ENCODE assay signal across 25 mouse cellular contexts in the genomic region with DNA sequence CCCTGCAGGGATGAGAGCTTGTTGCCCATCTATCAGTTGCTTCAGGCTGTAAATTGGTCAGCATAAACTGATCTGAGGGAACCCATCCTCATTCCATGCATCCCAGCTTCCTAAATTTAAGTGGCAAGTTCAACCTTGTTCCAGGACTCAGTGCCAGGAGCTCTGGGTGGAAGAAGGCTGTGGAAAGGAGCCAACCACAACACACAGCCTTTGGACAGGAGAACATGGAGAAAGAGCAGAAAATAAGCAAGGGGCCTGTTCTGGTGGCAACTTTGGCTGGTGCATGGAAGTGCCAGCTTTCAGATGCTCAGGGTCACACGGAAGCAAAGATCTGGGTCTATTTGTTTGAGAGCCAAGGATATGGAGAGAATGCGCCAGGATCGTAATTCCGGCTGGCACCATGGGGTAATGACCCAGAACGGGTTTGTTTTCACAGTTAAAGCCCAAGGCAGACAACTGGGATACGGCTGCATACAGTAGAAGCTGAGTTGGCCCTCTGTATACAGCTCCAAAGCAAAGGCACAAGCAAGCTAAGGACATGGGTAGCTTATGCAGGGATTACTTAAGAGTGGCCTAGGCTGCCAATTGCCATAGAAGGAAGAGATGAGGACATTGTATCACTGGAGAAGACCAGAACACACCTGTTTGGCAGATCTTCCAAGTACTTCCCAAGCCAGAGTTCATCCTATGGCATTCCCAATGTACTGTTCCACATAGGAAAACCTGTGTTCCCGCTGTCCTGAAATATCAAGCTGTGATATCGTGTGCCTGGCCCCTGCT.
DNase-seq lines count a peak whose midpoint lies in the region; ATAC-seq and TF ChIP-seq lines count a peak whose summit lies in the region.
"Had no signal": no experiment of that assay in that cellular context is flagged by ENCODE, and none has a peak within 500 bp of the region (broad histone marks: within the 10 kb centered on the region; RNA-seq: fewer than 3 reads in every experiment).

No protein-coding gene starts in this region.

- H3K27ac ChIP-seq in embryonic facial prominence, embryonic 14.5 days (replicated peaks; ENCODE audit: low read depth, low read length): no peak overlapping the region
- H3K27ac ChIP-seq in embryonic facial prominence, embryonic 10.5 days (replicated peaks): no peak overlapping the region
- H3K27ac ChIP-seq in kidney, embryonic 16.5 days (ENCODE audit: low read length): no peak overlapping the region
- no peak overlapping the region for H3K27ac ChIP-seq in midbrain, postnatal 0 days (ENCODE audit: low read depth, low read length)
- H3K27ac ChIP-seq in midbrain, embryonic 15.5 days: no peak overlapping the region
- H3K27ac ChIP-seq: heart, embryonic 13.5 days; limb, embryonic 12.5 days; liver, embryonic 15.5 days; midbrain, embryonic 12.5 days; stomach, embryonic 15.5 days had no signal

- H3K4me1 ChIP-seq in embryonic facial prominence, embryonic 14.5 days (ENCODE audit: control insufficient read depth, insufficient read depth, low read length): peaks cover 7% of the 10 kb centered on the region; the same call in 1 of the 2 replicates
- H3K4me1 ChIP-seq in embryonic facial prominence, embryonic 10.5 days: no peaks in the 10 kb centered on the region
- H3K4me1 ChIP-seq in kidney, embryonic 16.5 days (ENCODE audit: insufficient read depth, low read length): peaks cover 6% of the 10 kb centered on the region; the same call in 1 of the 2 replicates
- H3K4me1 ChIP-seq in midbrain, postnatal 0 days (ENCODE audit: insufficient read depth, low read length): no peaks in the 10 kb centered on the region
- no peaks in the 10 kb centered on the region for H3K4me1 ChIP-seq in midbrain, embryonic 15.5 days
- H3K4me1 ChIP-seq: heart, embryonic 13.5 days; limb, embryonic 12.5 days; liver, embryonic 15.5 days; midbrain, embryonic 12.5 days; stomach, embryonic 15.5 days had no signal

- DNase-seq in embryonic facial prominence, embryonic 14.5 days (ENCODE audit: low spot score): peak; percentile 29
- no peak for DNase-seq in embryonic facial prominence, embryonic 10.5 days (ENCODE audit: low spot score)
- peak; percentile 34 for DNase-seq in kidney, adult 18-20 months
- DNase-seq in midbrain, postnatal 0 days (ENCODE audit: low spot score): peak; percentile 17
- DNase-seq in ovary, postnatal 36 days (ENCODE audit: low spot score): no peak
- DNase-seq in urinary bladder, adult 18-20 months (ENCODE audit: low spot score in 2 of 2): no peak
- DNase-seq: adrenal gland, postnatal 14 days; cerebellum, adult 11-12 months; heart, postnatal 4 days; retina, postnatal 1 day; thymus, adult 18-20 months; thymus, postnatal 4 days had no signal

- H3K9ac ChIP-seq in embryonic facial prominence, embryonic 14.5 days (ENCODE audit: low read depth, low read length): no peak overlapping the region
- H3K9ac ChIP-seq in kidney, embryonic 16.5 days (replicated peaks; ENCODE audit: low read length): no peak overlapping the region
- no peak overlapping the region for H3K9ac ChIP-seq in midbrain, postnatal 0 days (replicated peaks; ENCODE audit: low read length, poor library complexity, severe bottlenecking)
- no peak overlapping the region for H3K9ac ChIP-seq in midbrain, embryonic 15.5 days
- H3K9ac ChIP-seq: heart, embryonic 13.5 days; limb, embryonic 12.5 days; liver, embryonic 15.5 days; midbrain, embryonic 12.5 days; stomach, embryonic 15.5 days had no signal

- TF ChIP-seq CTCF in midbrain, postnatal 0 days (IDR thresholded peaks at IDR 0.05): no peak

- H3K27me3 ChIP-seq in embryonic facial prominence, embryonic 14.5 days (replicated peaks; ENCODE audit: control insufficient read depth, insufficient read depth, low read length): no peaks in the 10 kb centered on the region
- no peaks in the 10 kb centered on the region; the same call in 1 of the 2 replicates for H3K27me3 ChIP-seq in embryonic facial prominence, embryonic 10.5 days (replicated peaks; ENCODE audit: low read depth, poor library complexity, severe bottlenecking)
- H3K27me3 ChIP-seq in kidney, embryonic 16.5 days (ENCODE audit: insufficient read depth, low read length): no peaks in the 10 kb centered on the region
- H3K27me3 ChIP-seq in midbrain, postnatal 0 days (ENCODE audit: insufficient read depth, low read length): no peaks in the 10 kb centered on the region
- no peaks in the 10 kb centered on the region for H3K27me3 ChIP-seq in midbrain, embryonic 15.5 days (replicated peaks)
- H3K27me3 ChIP-seq: heart, embryonic 13.5 days; liver, embryonic 15.5 days; stomach, embryonic 15.5 days had no signal

- WGBS in embryonic facial prominence, embryonic 14.5 days: 78% methylated on average over 8 of the region's 8 CpGs
- 91% methylated on average over 8 of the region's 8 CpGs for WGBS in embryonic facial prominence, embryonic 10.5 days
- WGBS in kidney, embryonic 16.5 days: 61% methylated on average over 8 of the region's 8 CpGs
- 82% methylated on average over 8 of the region's 8 CpGs for WGBS in midbrain, postnatal 0 days
- WGBS in midbrain, embryonic 15.5 days: 88% methylated on average over 8 of the region's 8 CpGs

- H3K4me2 ChIP-seq in embryonic facial prominence, embryonic 14.5 days (ENCODE audit: low read depth, low read length): no peak overlapping the region
- H3K4me2 ChIP-seq in kidney, embryonic 16.5 days (replicated peaks; ENCODE audit: low read depth, low read length): no peak overlapping the region
- H3K4me2 ChIP-seq in midbrain, postnatal 0 days (ENCODE audit: low read depth, low read length, poor library complexity, severe bottlenecking): no peak overlapping the region
- no peak overlapping the region for H3K4me2 ChIP-seq in midbrain, embryonic 15.5 days
- H3K4me2 ChIP-seq: heart, embryonic 13.5 days; limb, embryonic 12.5 days; liver, embryonic 15.5 days; midbrain, embryonic 12.5 days; stomach, embryonic 15.5 days had no signal

- no peaks in the 10 kb centered on the region for H3K36me3 ChIP-seq in embryonic facial prominence, embryonic 14.5 days (ENCODE audit: control insufficient read depth, insufficient read depth, low read length)
- no peaks in the 10 kb centered on the region for H3K36me3 ChIP-seq in embryonic facial prominence, embryonic 10.5 days (replicated peaks)
- no peaks in the 10 kb centered on the region for H3K36me3 ChIP-seq in kidney, embryonic 16.5 days (ENCODE audit: insufficient read depth, low read length)
- no peaks in the 10 kb centered on the region for H3K36me3 ChIP-seq in midbrain, postnatal 0 days (ENCODE audit: insufficient read depth, low read length)
- no peaks in the 10 kb centered on the region for H3K36me3 ChIP-seq in midbrain, embryonic 15.5 days (replicated peaks)
- H3K36me3 ChIP-seq: G1E; heart, embryonic 13.5 days; limb, embryonic 12.5 days; liver, embryonic 15.5 days; midbrain, embryonic 12.5 days; stomach, embryonic 15.5 days had no signal

- no peak overlapping the region for H3K4me3 ChIP-seq in embryonic facial prominence, embryonic 14.5 days (ENCODE audit: low read depth, low read length)
- H3K4me3 ChIP-seq in embryonic facial prominence, embryonic 10.5 days: no peak overlapping the region
- no peak overlapping the region for H3K4me3 ChIP-seq in kidney, embryonic 16.5 days (ENCODE audit: low read length)
- no peak overlapping the region for H3K4me3 ChIP-seq in midbrain, postnatal 0 days (ENCODE audit: low read depth, low read length)
- H3K4me3 ChIP-seq in midbrain, embryonic 15.5 days: no peak overlapping the region
- H3K4me3 ChIP-seq: heart, embryonic 13.5 days; limb, embryonic 12.5 days; liver, embryonic 15.5 days; midbrain, embryonic 12.5 days; myocyte; stomach, embryonic 15.5 days had no signal

- no peaks in the 10 kb centered on the region for H3K9me3 ChIP-seq in embryonic facial prominence, embryonic 14.5 days (ENCODE audit: control insufficient read depth, low read length)
- H3K9me3 ChIP-seq in embryonic facial prominence, embryonic 10.5 days: no peaks in the 10 kb centered on the region
- H3K9me3 ChIP-seq in kidney, embryonic 16.5 days (ENCODE audit: low read length): no peaks in the 10 kb centered on the region
- H3K9me3 ChIP-seq in midbrain, postnatal 0 days (ENCODE audit: low read length): no peaks in the 10 kb centered on the region
- H3K9me3 ChIP-seq in midbrain, embryonic 15.5 days: no peaks in the 10 kb centered on the region
- H3K9me3 ChIP-seq: heart, embryonic 13.5 days; limb, embryonic 12.5 days; liver, embryonic 15.5 days; midbrain, embryonic 12.5 days; stomach, embryonic 15.5 days had no signal

- ATAC-seq in embryonic facial prominence, embryonic 14.5 days (ENCODE audit: low read depth): no peak
- ATAC-seq in kidney, embryonic 16.5 days (ENCODE audit: low FRiP score, low TSS enrichment): no peak
- ATAC-seq in midbrain, postnatal 0 days (ENCODE audit: low FRiP score): no peak
- no peak for ATAC-seq in midbrain, embryonic 15.5 days (replicated peaks)
- ATAC-seq: forebrain, embryonic 16.5 days; hindbrain, embryonic 16.5 days; intestine, postnatal 0 days; lung, postnatal 0 days had no signal

Comparison
In these comparisons a context has a peak if more than half of its experiments do, and no peak if none do; other contexts are left out.
1. DNase-seq: peak in embryonic facial prominence, embryonic 14.5 days (single experiment), kidney, adult 18-20 months (single experiment) and midbrain, postnatal 0 days (single experiment); none in embryonic facial prominence, embryonic 10.5 days (single experiment), ovary, postnatal 36 days (single experiment) and urinary bladder, adult 18-20 months (0 of 2).